Mouse (Mus musculus) C2C12 (cell line): ENCODE measurements around the gene Acod1. TPM values are rescaled to one million over a fixed set of nuclear protein-coding genes. Genes with fewer than 3 reads are reported as not detected.

Experiments
- H3K27me3 ChIP-seq: one replicate; pipeline ENCODE4 v1.6.1; 2011; ENCODE audit not compliant: control insufficient read depth, insufficient read depth, insufficient read length
- H3K36me3 ChIP-seq: one replicate; pipeline ENCODE4 v1.6.1; 2011; ENCODE audit not compliant: control insufficient read depth, insufficient read depth
- H3K4me3 ChIP-seq: one replicate; pipeline ENCODE4 v1.5.1; 2011; ENCODE audit warnings: mild to moderate bottlenecking, control low read depth; ENCODE audit not compliant: poor library complexity, insufficient read depth, severe bottlenecking
- H3K79me2 ChIP-seq: one replicate; pipeline ENCODE4 v1.6.1; 2011; ENCODE audit not compliant: control insufficient read depth, insufficient read depth
- H3K79me3 ChIP-seq: one replicate; pipeline ENCODE4 v1.6.1; 2011; ENCODE audit warnings: low read depth, control low read depth
- H3ac ChIP-seq: one replicate; pipeline ENCODE3; 2011; ENCODE audit warnings: low read depth; ENCODE audit not compliant: control insufficient read depth, insufficient read length
- CEBPB ChIP-seq: IDR thresholded peaks from one replicate; pipeline ENCODE4 v1.6.1; 2011; ENCODE audit warnings: low read depth, mild to moderate bottlenecking, control low read depth, moderate library complexity
- CTCF ChIP-seq: IDR thresholded peaks from one replicate; pipeline ENCODE4 v1.5.1; 2011; ENCODE audit not compliant: control insufficient read depth, insufficient read depth, insufficient read length
- FOSL1 ChIP-seq: IDR thresholded peaks from one replicate; pipeline ENCODE4 v1.8.0; 2011; ENCODE audit warnings: mild to moderate bottlenecking, low read length; ENCODE audit not compliant: poor library complexity, insufficient read depth, severe bottlenecking
- MAX ChIP-seq: IDR thresholded peaks from one replicate; pipeline ENCODE4 v1.6.1; 2011; ENCODE audit warnings: mild to moderate bottlenecking, control low read depth
- MYOD1 ChIP-seq: IDR thresholded peaks from one replicate; pipeline ENCODE4 v1.6.1; 2011; ENCODE audit warnings: low read depth; ENCODE audit not compliant: control insufficient read depth, insufficient read length
- MYOG ChIP-seq: IDR thresholded peaks from one replicate; pipeline ENCODE4 v1.6.1; 2011; ENCODE audit not compliant: control insufficient read depth, insufficient read length; ENCODE audit errors: extremely low read depth
- USF1 ChIP-seq: IDR thresholded peaks from one replicate; pipeline ENCODE4 v1.6.1; 2011; ENCODE audit warnings: low read depth, mild to moderate bottlenecking, control low read depth, moderate library complexity
- polyA plus RNA-seq: library from polyadenylated mRNA; unstranded; fragments of >200 nt; fragmentation: generic; extraction: Trizol; gene quantifications from one replicate; pipeline ENCODE4 v1.2.1, GENCODE M21; 2012; ENCODE audit warnings: missing spikeins

Gene Acod1
- polyA plus RNA-seq, 1 experiment, result not detected

GRCm38 (mm10) chr14:103078006-103078912 is 31.5 kb downstream of the Acod1 start:
- Histone ChIP-seq H3K27me3 (no peaks in the 10 kb centered on the region), H3ac (no peak overlapping the region), H3K79me3 (peaks cover 2% of the 10 kb centered on the region), H3K79me2 (peaks cover 11% of the 10 kb centered on the region), H3K36me3 (peaks cover 55% of the 10 kb centered on the region), H3K4me3 (no peak overlapping the region)
- TF ChIP-seq MYOG, result no peak
- TF ChIP-seq USF1, result no peak

DNA sequence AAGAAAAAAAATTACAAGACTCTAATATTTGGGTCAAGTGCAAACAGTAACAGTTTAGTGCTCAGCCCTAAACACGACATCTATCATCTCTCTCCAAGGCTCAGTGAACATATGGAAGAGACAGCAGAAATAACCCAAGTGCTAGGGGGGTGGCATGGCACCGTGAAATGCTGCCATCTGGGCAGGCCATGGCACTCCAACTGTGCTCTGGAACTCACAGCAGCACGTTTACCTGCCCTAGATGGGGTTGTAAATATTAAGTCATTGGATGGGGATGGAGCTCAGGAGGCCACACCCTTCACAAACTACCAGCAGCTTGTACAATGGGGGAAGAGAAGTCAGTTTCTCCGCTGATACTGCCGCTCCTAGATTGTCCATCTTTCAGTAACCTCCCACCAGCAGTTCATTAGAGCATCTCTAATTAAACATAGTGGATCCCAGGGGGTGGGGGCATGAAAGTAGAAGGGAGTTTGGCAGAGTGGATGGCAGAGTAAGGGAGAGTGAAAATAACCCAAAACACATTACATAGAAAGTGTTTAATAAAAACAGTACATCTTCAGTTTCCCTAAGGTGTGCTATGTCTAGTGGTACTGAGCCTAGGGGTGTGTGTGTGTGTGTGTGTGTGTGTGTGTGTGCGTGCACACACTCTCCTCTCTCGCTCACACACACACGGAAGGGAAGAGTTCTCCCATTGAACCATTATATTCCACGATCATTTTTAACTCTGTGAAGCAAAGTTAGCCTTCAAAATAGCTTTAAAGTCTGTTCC is 32.6 kb downstream of the Acod1 start:
- no peak overlapping the region for H3ac ChIP-seq
- no peaks in the 10 kb centered on the region for H3K27me3 ChIP-seq
- peaks cover 20% of the 10 kb centered on the region for H3K79me2 ChIP-seq
- TF ChIP-seq MYOG (no peak), MYOD1 (no peak)
- H3K4me3 ChIP-seq, result no peak overlapping the region
- peaks cover 59% of the 10 kb centered on the region for H3K36me3 ChIP-seq
- peaks cover 2% of the 10 kb centered on the region for H3K79me3 ChIP-seq

DNA sequence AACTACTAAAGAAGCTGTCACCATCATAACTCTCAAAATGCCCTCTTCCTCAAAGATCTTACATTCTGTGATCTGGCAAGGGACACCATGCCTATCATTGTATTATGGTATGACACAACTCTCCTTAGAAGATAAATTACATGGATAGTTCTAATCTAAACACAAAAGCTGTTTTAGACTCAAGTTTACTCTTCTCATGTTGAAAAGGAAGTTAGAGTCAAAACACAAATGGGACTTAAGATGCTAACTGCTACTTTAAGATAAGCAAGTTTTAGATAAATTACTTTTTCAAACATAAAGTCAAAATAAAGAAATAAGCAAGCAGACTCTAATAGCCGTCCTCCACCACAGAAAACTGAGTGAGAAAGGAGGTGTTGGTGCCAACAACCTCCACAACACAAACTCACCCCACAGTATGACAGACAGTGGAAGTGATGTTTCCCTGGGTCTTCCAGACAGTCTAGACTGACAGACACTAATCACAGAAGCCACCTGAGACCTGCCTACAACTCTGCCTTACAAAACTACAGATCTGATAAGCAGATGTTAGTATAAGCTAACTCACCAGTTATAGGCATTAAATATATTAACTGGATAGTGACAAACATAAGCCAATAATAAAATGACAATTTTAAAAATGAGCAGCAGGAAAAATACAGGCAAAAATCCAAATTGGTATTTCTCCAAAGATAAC is 39.2 kb downstream of the Acod1 start:
- Histone ChIP-seq H3ac (no peak overlapping the region), H3K79me3 (peaks cover 14% of the 10 kb centered on the region), H3K79me2 (peaks cover 64% of the 10 kb centered on the region), H3K36me3 (peaks cover 77% of the 10 kb centered on the region), H3K27me3 (no peaks in the 10 kb centered on the region), H3K4me3 (no peak overlapping the region)
- TF ChIP-seq MYOD1 (no peak), MAX (no peak), CEBPB (no peak), MYOG (no peak), USF1 (no peak), CTCF (no peak), FOSL1 (no peak)

- Histone ChIP-seq H3K36me3 (peaks cover 79% of the 10 kb centered on the region), H3K27me3 (no peaks in the 10 kb centered on the region), H3K79me3 (peaks cover 21% of the 10 kb centered on the region), H3ac (no peak overlapping the region), H3K79me2 (peaks cover 68% of the 10 kb centered on the region), H3K4me3 (no peak overlapping the region)
- TF ChIP-seq MYOD1 (no peak), MYOG (no peak), CTCF (no peak), USF1 (no peak), MAX (no peak), CEBPB (no peak), FOSL1 (no peak)
Observed at GRCm38 (mm10) chr14:103086671-103087324, 40.0 kb downstream of the Acod1 start.

GRCm38 (mm10) chr14:103087846-103088245 is 41.1 kb downstream of the Acod1 start:
- peaks cover 28% of the 10 kb centered on the region for H3K79me3 ChIP-seq
- H3ac ChIP-seq, result no peak overlapping the region
- no peak overlapping the region for H3K4me3 ChIP-seq
- peaks cover 76% of the 10 kb centered on the region for H3K79me2 ChIP-seq
- TF ChIP-seq USF1, result no peak
- no peak for TF ChIP-seq MYOG
- TF ChIP-seq FOSL1, result no peak
- TF ChIP-seq CTCF, result no peak
- no peak for TF ChIP-seq MAX
- TF ChIP-seq MYOD1, result no peak
- no peak for TF ChIP-seq CEBPB
- no peaks in the 10 kb centered on the region for H3K27me3 ChIP-seq
- H3K36me3 ChIP-seq, result peaks cover 74% of the 10 kb centered on the region
